Mouse (Mus musculus) brown adipose tissue, adult 24 weeks (tissue): ENCODE measurements around the gene Rhpn2. TPM values are rescaled to one million over a fixed set of nuclear protein-coding genes. Genes with fewer than 3 reads are reported as not detected.
A peak's percentile ranks its signal among the peaks of the same experiment; 100 is the strongest.

Experiments
- H3K27ac ChIP-seq: fragments of 200-500 bp; replicated peaks from 2 replicates; pipeline ENCODE4 v1.5.1; 2012; ENCODE audit warnings: low read depth, mild to moderate bottlenecking, low read length
- H3K4me1 ChIP-seq: fragments of 200-500 bp; 2 replicates; pipeline ENCODE4 v1.6.1; 2012; ENCODE audit warnings: low read length, mixed read lengths; ENCODE audit not compliant: control insufficient read depth, insufficient read depth, insufficient read length
- H3K4me3 ChIP-seq: fragments of 200-500 bp; 2 replicates; pipeline ENCODE4 v1.5.1; 2012; ENCODE audit warnings: low read depth, mild to moderate bottlenecking, low read length, moderate library complexity; ENCODE audit not compliant: insufficient read depth
- polyA plus RNA-seq: library from polyadenylated mRNA; stranded (reverse); fragments of >200 nt; gene quantifications from 2 replicates; pipeline ENCODE4 v1.2.4, GENCODE M21; 2012; ENCODE audit not compliant: missing spikeins, insufficient read depth, insufficient read length

Gene Rhpn2
- polyA plus RNA-seq, 1 experiment = 3.6 TPM

GRCm38 (mm10) chr7:35395734-35396456, 61.9 kb downstream of the Rhpn2 start:
- H3K4me3 ChIP-seq = peak overlapping the region; percentile 83
- no peak overlapping the region for H3K27ac ChIP-seq
- H3K4me1 ChIP-seq = peaks cover 2% of the 10 kb centered on the region; the same call in 1 of the 2 replicates

- no peak within 1 kb of the TSS for H3K27ac ChIP-seq
- peaks cover 2% of the 10 kb centered on the region; the same call in 1 of the 2 replicates for H3K4me1 ChIP-seq
- H3K4me3 ChIP-seq = peak within 1 kb of the TSS; percentile 83
Measured at GRCm38 (mm10) chr7:35396542-35397168, 62.7 kb downstream of the Rhpn2 start, which contains the start of the genes Faap24 and Cep89. Faap24 (minus strand) TSS chr7:35396836. Cep89 (plus strand) TSS chr7:35397035.

- Histone ChIP-seq H3K4me1 (peaks cover 2% of the 10 kb centered on the region; the same call in 1 of the 2 replicates), H3K4me3 (no peak overlapping the region), H3K27ac (no peak overlapping the region)
Measured at GRCm38 (mm10) chr7:35401169-35401568, 67.2 kb downstream of the Rhpn2 start.

GRCm38 (mm10) chr7:35415226-35415625, 81.3 kb downstream of the Rhpn2 start:
- H3K4me3 ChIP-seq = no peak overlapping the region
- H3K27ac ChIP-seq = no peak overlapping the region
- no peaks in the 10 kb centered on the region for H3K4me1 ChIP-seq

- H3K27ac ChIP-seq = no peak overlapping the region
- H3K4me3 ChIP-seq = no peak overlapping the region
- H3K4me1 ChIP-seq = no peaks in the 10 kb centered on the region
Measured at GRCm38 (mm10) chr7:35415801-35416653, 82.1 kb downstream of the Rhpn2 start.

- Histone ChIP-seq H3K4me1 (no peaks in the 10 kb centered on the region), H3K4me3 (no peak overlapping the region), H3K27ac (no peak overlapping the region)
Measured at GRCm38 (mm10) chr7:35416654-35416948, 82.6 kb downstream of the Rhpn2 start.

GRCm38 (mm10) chr7:35423071-35423470, 89.1 kb downstream of the Rhpn2 start:
- Histone ChIP-seq H3K4me3 (no peak overlapping the region), H3K4me1 (no peaks in the 10 kb centered on the region), H3K27ac (no peak overlapping the region)

- Histone ChIP-seq H3K27ac (no peak overlapping the region), H3K4me1 (no peaks in the 10 kb centered on the region), H3K4me3 (no peak overlapping the region)
Measured at GRCm38 (mm10) chr7:35428146-35428545, 94.2 kb downstream of the Rhpn2 start.

GRCm38 (mm10) chr7:35435266-35435665, 101.3 kb downstream of the Rhpn2 start:
- H3K4me3 ChIP-seq = no peak overlapping the region
- H3K4me1 ChIP-seq = no peaks in the 10 kb centered on the region; the same call in 1 of the 2 replicates
- H3K27ac ChIP-seq = no peak overlapping the region

Other genes with a start within 250 kb of the Rhpn2 start
- gene Cebpa, start 214.9 kb upstream of the Rhpn2 start, polyA plus RNA-seq = 427 and 435 TPM in 2 replicates
- 7.7 and 8.3 TPM in 2 replicates for gene Slc7a10, start 147.8 kb upstream of the Rhpn2 start, polyA plus RNA-seq
- gene Lrp3, start 118.7 kb upstream of the Rhpn2 start, polyA plus RNA-seq = 5.6 and 6.7 TPM in 2 replicates
- gene Gpatch1, start 15.7 kb upstream of the Rhpn2 start, polyA plus RNA-seq = 5.5 and 7.3 TPM in 2 replicates
- gene Faap24, start 62.7 kb downstream of the Rhpn2 start, polyA plus RNA-seq = 2.6 and 3.3 TPM in 2 replicates
- 7.0 and 15.1 TPM in 2 replicates for gene Cep89, start 62.9 kb downstream of the Rhpn2 start, polyA plus RNA-seq
- gene Slc7a9, start 114.6 kb downstream of the Rhpn2 start, polyA plus RNA-seq = not detected in 2 replicates
- not detected in 2 replicates for gene Tdrd12, start 203.6 kb downstream of the Rhpn2 start, polyA plus RNA-seq
- 105 and 112 TPM in 2 replicates for gene Nudt19, start 222.1 kb downstream of the Rhpn2 start, polyA plus RNA-seq